Mouse (Mus musculus) kidney, postnatal 0 days (tissue): ENCODE data around the gene Myh3. TPM values are rescaled to one million over a fixed set of nuclear protein-coding genes. Genes with fewer than 3 reads are reported as not detected.

Source experiments
- ATAC-seq: fragments of 200-750 bp; cut with Nextera tagmentation; replicated peaks from 2 replicates; pipeline ENCODE4 v1.8.0; 2017; ENCODE audit warnings: low read depth, moderate number of reproducible peaks, moderate TSS enrichment, moderate library complexity; ENCODE audit not compliant: low FRiP score
- DNase-seq: peaks from one replicate; pipeline ENCODE4 v3.0.0-alpha.2; 2016; ENCODE audit warnings: low spot score
- H3K27ac ChIP-seq: fragments of 300-500 bp; sonication (generic); 2 replicates; pipeline ENCODE4 v1.5.1; 2014; ENCODE audit warnings: mild to moderate bottlenecking
- H3K27me3 ChIP-seq: fragments of 300-500 bp; sonication (generic); 2 replicates; pipeline ENCODE4 v1.6.1; 2014; ENCODE audit warnings: low read length, mixed read lengths; ENCODE audit not compliant: insufficient read depth
- H3K36me3 ChIP-seq: fragments of 300-500 bp; sonication (generic); 2 replicates; pipeline ENCODE4 v1.6.1; 2014; ENCODE audit warnings: low read length, mixed read lengths; ENCODE audit not compliant: insufficient read depth
- H3K4me1 ChIP-seq: fragments of 300-500 bp; sonication (generic); replicated peaks from 2 replicates; pipeline ENCODE4 v1.6.1; 2014; ENCODE audit warnings: antibody characterized with exemption, low read length, mixed read lengths; ENCODE audit not compliant: insufficient read depth
- H3K4me2 ChIP-seq: fragments of 300-500 bp; sonication (generic); 2 replicates; pipeline ENCODE4 v1.6.1; 2014; ENCODE audit warnings: mild to moderate bottlenecking, low read length, moderate library complexity, mixed read lengths
- H3K4me3 ChIP-seq: fragments of 300-500 bp; sonication (generic); replicated peaks from 2 replicates; pipeline ENCODE4 v1.5.1; 2014; ENCODE audit warnings: low read depth, low read length
- H3K9ac ChIP-seq: fragments of 300-500 bp; sonication (generic); 2 replicates; pipeline ENCODE4 v1.6.1; 2014; ENCODE audit warnings: low read depth, low read length
- H3K9me3 ChIP-seq: fragments of 300-500 bp; sonication (generic); replicated peaks from 2 replicates; pipeline ENCODE4 v1.6.1; 2016; ENCODE audit warnings: low read length, inconsistent platforms, mixed read lengths
- CTCF ChIP-seq: IDR thresholded peaks from 2 replicates; pipeline ENCODE4 v1.5.1; 2016; ENCODE audit warnings: antibody characterized with exemption, low read depth, mild to moderate bottlenecking, moderate library complexity
- WGBS: fragments of 180-500 bp; shearing (Covaris S2); extraction: QIAGEN DNeasy Blood & Tissue Kit; methylation state at CpG from one replicate; pipeline ENCODE4 v1.1.7; 2014; 5-methylcytosine and 5-hydroxymethylcytosine counted together
- polyA plus RNA-seq: library from polyadenylated mRNA; unstranded; fragments of >200 nt; fragmentation: Nextera tagmentation; extraction: Ambion mirVana; gene quantifications from 2 replicates; pipeline ENCODE4 v1.2.1, GENCODE M21; 2015

Gene Myh3
- polyA plus RNA-seq, 1 experiment from 2014 or later, result 0.01 TPM

DNA sequence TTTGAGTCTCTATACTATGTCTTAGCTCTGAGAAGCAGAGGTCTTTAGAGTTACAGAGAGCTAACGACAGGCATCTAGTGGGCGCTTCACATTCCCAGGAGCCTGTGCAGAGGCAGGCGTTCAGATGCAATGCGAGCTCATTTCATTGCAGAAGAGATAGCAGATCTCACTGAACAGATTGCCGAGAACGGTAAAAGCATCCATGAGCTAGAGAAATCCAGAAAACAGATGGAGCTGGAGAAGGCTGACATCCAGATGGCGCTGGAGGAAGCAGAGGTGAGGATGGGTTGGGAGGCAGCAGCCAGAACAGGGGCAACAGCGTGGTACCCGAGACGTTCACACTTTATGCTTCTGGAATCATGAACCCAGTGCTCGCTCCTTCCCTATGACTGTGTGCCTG lies 20.3 kb downstream of the Myh3 start:
- H3K9ac ChIP-seq, result no peak overlapping the region
- no peak overlapping the region for H3K4me2 ChIP-seq
- no peak overlapping the region for H3K4me3 ChIP-seq
- H3K27ac ChIP-seq, result no peak overlapping the region
- WGBS, result 79% methylated on average over 11 of the region's 11 CpGs
- DNase-seq, result no peak
- no peaks in the 10 kb centered on the region for H3K4me1 ChIP-seq
- no peaks in the 10 kb centered on the region for H3K36me3 ChIP-seq
- no peak for ATAC-seq
- TF ChIP-seq CTCF, result no peak
- H3K9me3 ChIP-seq, result no peaks in the 10 kb centered on the region
- H3K27me3 ChIP-seq, result no peaks in the 10 kb centered on the region

DNA sequence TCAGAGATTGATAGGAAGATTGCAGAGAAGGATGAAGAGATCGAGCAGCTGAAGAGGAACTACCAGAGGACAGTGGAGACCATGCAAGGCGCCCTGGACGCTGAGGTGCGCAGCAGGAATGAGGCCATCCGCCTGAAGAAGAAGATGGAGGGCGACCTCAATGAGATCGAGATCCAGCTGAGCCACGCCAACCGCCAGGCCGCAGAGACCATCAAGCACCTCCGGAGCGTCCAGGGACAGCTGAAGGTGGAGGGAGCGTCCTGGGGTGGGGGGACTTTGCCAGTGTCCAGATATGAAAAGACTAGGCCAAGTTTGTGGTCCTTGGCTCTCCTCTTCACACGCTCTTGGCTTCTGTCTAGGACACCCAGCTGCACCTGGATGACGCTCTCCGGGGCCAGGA lies 21.1 kb downstream of the Myh3 start:
- Histone ChIP-seq H3K27me3 (no peaks in the 10 kb centered on the region), H3K9ac (no peak overlapping the region), H3K27ac (no peak overlapping the region), H3K4me2 (no peak overlapping the region), H3K9me3 (no peaks in the 10 kb centered on the region), H3K4me3 (no peak overlapping the region), H3K36me3 (no peaks in the 10 kb centered on the region), H3K4me1 (no peaks in the 10 kb centered on the region)
- no peak for TF ChIP-seq CTCF
- no peak for ATAC-seq
- WGBS, result 96% methylated on average over 16 of the region's 16 CpGs
- no peak for DNase-seq

DNA sequence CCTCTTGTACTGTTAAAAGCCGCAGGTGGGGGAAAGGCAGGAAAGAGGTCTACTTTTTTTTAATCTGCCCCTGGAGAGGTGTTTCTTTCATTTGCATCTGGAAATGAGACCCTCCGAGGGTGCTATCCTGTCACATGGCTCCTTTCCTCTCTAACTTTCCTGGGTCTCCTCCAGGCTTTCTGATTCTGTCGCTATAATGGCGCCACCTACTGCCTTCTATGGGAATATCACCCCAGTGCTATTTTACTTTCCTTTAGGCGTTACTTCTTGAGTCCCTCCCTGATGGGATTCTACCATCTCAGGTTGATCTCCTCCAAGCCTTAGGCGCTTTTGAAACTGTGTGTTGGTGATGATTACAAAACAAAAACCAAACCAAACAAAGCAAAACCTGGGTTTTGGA lies 22.1 kb downstream of the Myh3 start:
- Histone ChIP-seq H3K4me3 (no peak overlapping the region), H3K4me2 (no peak overlapping the region), H3K4me1 (no peaks in the 10 kb centered on the region), H3K36me3 (no peaks in the 10 kb centered on the region), H3K9me3 (no peaks in the 10 kb centered on the region), H3K27me3 (no peaks in the 10 kb centered on the region), H3K9ac (no peak overlapping the region), H3K27ac (no peak overlapping the region)
- WGBS, result 35% methylated on average over 6 of the region's 6 CpGs
- TF ChIP-seq CTCF, result peak; percentile 62
- ATAC-seq (no peak), DNase-seq (peak; percentile 58)

DNA sequence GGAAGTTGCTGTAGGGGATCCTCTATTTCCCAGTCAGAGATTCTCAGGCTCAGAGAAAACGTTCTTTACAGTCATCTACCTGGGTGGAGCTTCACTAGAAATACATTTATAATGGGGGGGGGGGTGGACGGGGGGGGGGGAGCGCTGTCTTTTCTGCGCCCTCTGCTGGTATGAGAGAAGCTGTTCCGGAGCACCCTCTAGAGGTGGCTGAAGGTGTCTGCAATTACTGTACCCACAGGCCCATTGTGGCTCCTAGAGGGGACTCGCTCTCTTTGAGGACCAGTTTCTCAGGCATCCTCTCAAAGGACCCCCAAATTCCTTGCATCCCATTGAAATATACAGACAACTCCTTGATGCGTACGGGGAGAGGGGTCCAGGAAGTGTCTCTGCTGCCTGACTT lies 23.6 kb downstream of the Myh3 start:
- no peak overlapping the region for H3K4me3 ChIP-seq
- no peak overlapping the region for H3K9ac ChIP-seq
- H3K36me3 ChIP-seq, result no peaks in the 10 kb centered on the region
- no peak overlapping the region for H3K4me2 ChIP-seq
- peak; percentile 75 for TF ChIP-seq CTCF
- H3K27ac ChIP-seq, result no peak overlapping the region
- DNase-seq (peak; percentile 69), ATAC-seq (no peak)
- H3K27me3 ChIP-seq, result no peaks in the 10 kb centered on the region
- H3K9me3 ChIP-seq, result no peaks in the 10 kb centered on the region
- H3K4me1 ChIP-seq, result no peaks in the 10 kb centered on the region
- WGBS, result 32% methylated on average over 6 of the region's 8 CpGs

DNA sequence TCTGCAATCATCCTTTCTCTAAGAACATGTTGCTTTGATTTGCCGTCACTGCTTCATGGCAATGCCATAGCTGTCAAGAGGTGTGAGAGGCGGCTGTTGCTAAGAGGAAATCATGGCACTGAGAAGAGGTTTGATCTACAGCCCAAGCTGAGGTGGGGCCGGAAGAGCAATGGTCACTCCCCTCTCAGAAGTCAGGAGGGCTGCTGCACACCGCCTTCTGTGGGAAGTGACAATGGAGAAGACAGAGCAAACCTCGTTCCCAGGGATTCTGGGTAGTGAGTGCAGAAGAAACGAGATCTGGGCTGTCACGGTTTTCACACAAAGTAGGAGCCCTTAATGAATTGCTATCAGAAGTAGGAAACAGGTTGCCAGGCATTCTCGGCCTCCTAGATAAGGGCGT lies 25.2 kb downstream of the Myh3 start:
- no peak for TF ChIP-seq CTCF
- WGBS, result 80% methylated on average over 9 of the region's 9 CpGs
- no peak for ATAC-seq

DNA sequence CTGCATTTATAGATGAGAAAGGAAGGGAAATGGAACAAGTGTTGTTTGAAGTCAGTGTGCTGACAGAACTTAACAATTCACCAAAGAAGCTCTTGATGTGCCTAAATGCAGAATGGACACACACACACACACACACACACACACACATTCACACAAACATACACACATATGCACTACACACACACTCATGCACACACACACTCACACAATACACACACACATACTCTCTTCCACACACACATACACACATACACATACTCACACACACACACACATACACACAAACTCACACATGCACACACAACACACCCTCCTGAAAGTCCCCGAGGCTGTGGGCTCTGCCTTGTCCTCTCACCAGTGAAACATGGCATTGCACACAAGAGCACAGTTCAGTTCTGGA lies 26.1 kb downstream of the Myh3 start:
- WGBS, result 62% methylated on average over 1 of the region's 1 CpGs
- Histone ChIP-seq H3K9me3 (no peaks in the 10 kb centered on the region), H3K4me1 (no peaks in the 10 kb centered on the region), H3K4me2 (no peak overlapping the region), H3K4me3 (no peak overlapping the region), H3K36me3 (no peaks in the 10 kb centered on the region), H3K9ac (no peak overlapping the region), H3K27me3 (no peaks in the 10 kb centered on the region), H3K27ac (no peak overlapping the region)
- no peak for DNase-seq
- no peak for ATAC-seq
- no peak for TF ChIP-seq CTCF

More for the DNA sequence above, 25.2 kb downstream of the Myh3 start:
- Histone ChIP-seq H3K9me3 (no peaks in the 10 kb centered on the region), H3K36me3 (no peaks in the 10 kb centered on the region), H3K9ac (no peak overlapping the region), H3K4me2 (no peak overlapping the region), H3K27me3 (no peaks in the 10 kb centered on the region), H3K27ac (no peak overlapping the region), H3K4me3 (no peak overlapping the region), H3K4me1 (no peaks in the 10 kb centered on the region)
- DNase-seq, result no peak

DNA sequence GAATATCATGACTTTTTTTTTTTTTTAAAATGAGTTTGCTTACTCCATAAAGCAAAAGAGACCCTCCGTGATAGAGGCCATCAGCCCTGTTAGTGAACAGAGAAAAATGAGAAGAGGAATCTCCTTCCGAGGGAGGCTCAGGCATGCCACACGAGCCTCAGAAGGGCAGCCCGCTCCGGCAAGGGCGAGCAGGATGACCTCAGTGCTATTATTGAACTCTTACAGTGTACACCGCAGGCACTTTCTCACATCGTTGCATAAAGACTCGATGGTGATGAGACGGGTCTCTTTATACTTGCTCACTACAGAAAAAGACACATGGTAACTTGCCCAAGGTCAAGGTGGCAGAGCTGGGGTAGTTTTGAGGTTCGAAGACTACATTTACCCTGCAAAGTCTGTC lies 26.6 kb downstream of the Myh3 start:
- H3K9me3 ChIP-seq, result no peaks in the 10 kb centered on the region
- H3K4me1 ChIP-seq, result no peaks in the 10 kb centered on the region
- H3K9ac ChIP-seq, result no peak overlapping the region
- H3K36me3 ChIP-seq, result no peaks in the 10 kb centered on the region
- H3K4me2 ChIP-seq, result no peak overlapping the region
- 42% methylated on average over 11 of the region's 11 CpGs for WGBS
- H3K27me3 ChIP-seq, result no peaks in the 10 kb centered on the region
- no peak for TF ChIP-seq CTCF
- H3K4me3 ChIP-seq, result no peak overlapping the region
- ATAC-seq (no peak), DNase-seq (no peak)
- no peak overlapping the region for H3K27ac ChIP-seq
